Mouse (Mus musculus): ENCODE data around the gene Pcdh18.

GRCm38 (mm10) chr3:49739061-49739460 lies 18.1 kb downstream of the Pcdh18 start:
- TF ChIP-seq CTCF (IDR thresholded peaks at IDR 0.05; ENCODE audit: low read depth, low read length): no peak
- no peak for TF ChIP-seq GATA1 (IDR thresholded peaks at IDR 0.05; ENCODE audit: borderline replicate concordance, low read length)
